Mouse (Mus musculus) cerebellum, adult 2 months (tissue): ENCODE data around the gene Aff2.

Experiments
- CTCF ChIP-seq: fragments of 200-500 bp; IDR thresholded peaks from 2 replicates; pipeline ENCODE4 v1.5.1; 2011; ENCODE audit warnings: low read depth, mild to moderate bottlenecking, control low read depth, low read length, moderate library complexity, borderline replicate concordance; ENCODE audit not compliant: insufficient read depth
- POLR2A ChIP-seq: fragments of 200-500 bp; IDR thresholded peaks from 2 replicates; pipeline ENCODE4 v1.6.1; 2011; ENCODE audit warnings: low read length, control low read depth, borderline replicate concordance; ENCODE audit not compliant: insufficient read depth

- TF ChIP-seq CTCF (no peak), POLR2A (no peak)
Measured at GRCm38 (mm10) chrX:69373341-69373740, 13.2 kb downstream of the Aff2 start.
